Mouse (Mus musculus): Measurements from ENCODE around the gene Tomm6. TPM values are rescaled to one million over a fixed set of nuclear protein-coding genes. Genes with fewer than 3 reads are reported as not detected.

Tomm6 gene
- polyA plus RNA-seq, 1 experiment = 98.7 TPM

- DNase-seq (ENCODE audit: low read depth) = no peak
These were observed 36.2 kb downstream of the Tomm6 start for GRCm38 (mm10) chr17:47651953-47652352.

DNA sequence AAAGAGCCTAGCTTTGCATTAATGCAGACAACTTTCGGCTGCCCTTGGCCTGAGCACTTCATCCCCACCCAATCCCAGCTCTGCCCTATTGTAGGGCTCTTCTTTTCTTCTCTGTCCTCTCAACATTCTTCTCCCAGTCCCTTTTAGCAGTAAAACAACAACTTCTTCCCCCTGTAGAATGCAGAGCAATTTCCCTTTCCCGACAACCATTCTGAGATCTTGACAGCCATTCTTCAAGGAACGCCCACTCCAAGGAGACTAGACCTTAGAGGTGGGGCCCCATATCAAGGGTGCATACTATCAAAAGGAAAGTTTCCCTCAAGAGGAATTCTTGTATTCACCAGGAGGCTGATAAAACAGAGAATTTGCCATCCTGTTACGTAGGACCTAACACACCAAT lies 39.2 kb downstream of the Tomm6 start:
- DNase-seq (ENCODE audit: low read depth) = no peak

- no peak for DNase-seq (ENCODE audit: low read depth)
These were observed 41.5 kb downstream of the Tomm6 start for GRCm38 (mm10) chr17:47646683-47647082.

DNA sequence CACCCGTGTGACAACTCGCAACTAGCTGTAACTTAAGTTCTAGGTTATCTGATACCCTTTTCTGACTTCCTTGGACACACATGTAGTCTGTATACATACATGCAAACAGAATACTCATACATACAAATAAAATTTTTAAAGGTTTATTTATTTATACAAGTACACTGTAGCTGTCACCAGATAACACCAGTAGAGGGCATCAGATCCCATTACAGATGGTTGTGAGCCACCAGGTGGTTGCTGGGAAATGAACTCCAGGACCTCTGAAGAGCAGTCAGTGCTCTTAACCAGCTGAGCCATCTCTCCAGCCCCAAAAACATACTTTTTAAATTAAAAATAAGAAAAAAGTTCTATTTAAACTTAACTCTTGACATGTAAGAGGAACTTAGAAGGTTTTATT lies 45.2 kb downstream of the Tomm6 start:
- DNase-seq (ENCODE audit: low read depth) = no peak

Other genes with a start within 250 kb of the Tomm6 start
- 22.7 and 23.1 TPM in 2 replicates for gene Taf8, start 186.1 kb downstream of the Tomm6 start, polyA plus RNA-seq (2012; rRNA removed)
- gene Ccnd3, start 183.3 kb downstream of the Tomm6 start, polyA plus RNA-seq (2012; rRNA removed) = 164 and 194 TPM in 2 replicates
- gene Bysl, start 76.9 kb downstream of the Tomm6 start, polyA plus RNA-seq (2012; rRNA removed) = 9.5 and 9.8 TPM in 2 replicates
- 28.7 and 35.4 TPM in 2 replicates for gene Med20, start 76.8 kb downstream of the Tomm6 start, polyA plus RNA-seq (2012; rRNA removed)
- gene Gm20517, start 76.8 kb downstream of the Tomm6 start, polyA plus RNA-seq (2012; rRNA removed) = 0.81 and 1.2 TPM in 2 replicates
- gene Usp49, start 57.7 kb downstream of the Tomm6 start, polyA plus RNA-seq (2012; rRNA removed) = 8.3 and 8.4 TPM in 2 replicates
- 10.2 and 11.6 TPM in 2 replicates for gene Frs3, start 644 bp upstream of the Tomm6 start, polyA plus RNA-seq (2012; rRNA removed)
- gene Gm21981, start 6.1 kb upstream of the Tomm6 start, polyA plus RNA-seq (2012; rRNA removed) = 1.5 and 2.7 TPM in 2 replicates
- 2.6 and 3.2 TPM in 2 replicates for gene Prickle4, start 6.3 kb upstream of the Tomm6 start, polyA plus RNA-seq (2012; rRNA removed)
- gene Pgc, start 38.5 kb upstream of the Tomm6 start, polyA plus RNA-seq (2012; rRNA removed) = 0.27 and 0.44 TPM in 2 replicates
- 18.6 and 22.1 TPM in 2 replicates for gene Tfeb, start 48.6 kb upstream of the Tomm6 start, polyA plus RNA-seq (2012; rRNA removed)
- 11.0 and 11.2 TPM in 2 replicates for gene Mdfi, start 146.3 kb upstream of the Tomm6 start, polyA plus RNA-seq (2012; rRNA removed)
- 27.9 and 32.3 TPM in 2 replicates for gene Foxp4, start 236.3 kb upstream of the Tomm6 start, polyA plus RNA-seq (2012; rRNA removed)